Mouse (Mus musculus): ENCODE results near the gene Sorl1. TPM values are rescaled to one million over a fixed set of nuclear protein-coding genes. Genes with fewer than 3 reads are reported as not detected.

The Sorl1 gene
- polyA plus RNA-seq, 1 experiment from 2014 or later, result 5.8 TPM

DNA sequence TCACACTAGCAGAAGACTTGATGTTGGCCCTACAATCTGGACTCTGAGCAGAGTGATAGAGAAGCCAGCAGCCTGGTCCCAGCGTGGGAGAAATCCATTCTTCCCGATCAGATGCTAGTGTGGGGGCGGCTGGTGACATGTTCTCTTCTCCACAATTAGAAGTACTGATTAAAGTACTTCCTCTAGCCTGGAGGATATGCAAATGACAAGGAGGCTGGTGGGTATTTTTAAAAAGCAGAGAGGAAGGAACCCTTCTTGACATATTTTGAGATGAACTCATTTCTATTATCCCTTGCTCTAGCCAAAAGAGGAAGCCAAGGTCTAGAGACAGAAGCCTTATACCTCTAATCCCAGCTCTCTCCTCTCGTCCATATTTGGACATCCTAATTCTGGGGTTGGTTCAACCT, 40.4 kb downstream of the Sorl1 start:
- H3K4me2 ChIP-seq (replicated peaks), result no peak overlapping the region
- H3K27me3 ChIP-seq, result peaks cover 5% of the 10 kb centered on the region; the same call in 1 of the 2 replicates
- H3K4me3 ChIP-seq, result no peak overlapping the region
- no peaks in the 10 kb centered on the region for H3K36me3 ChIP-seq
- H3K9ac ChIP-seq (replicated peaks), result no peak overlapping the region
- no peak overlapping the region for H3K27ac ChIP-seq (replicated peaks)
- H3K4me1 ChIP-seq, result peaks cover 4% of the 10 kb centered on the region; the same call in 1 of the 2 replicates
- ATAC-seq (ENCODE audit: low FRiP score, low read depth), result no peak
- no peaks in the 10 kb centered on the region for H3K9me3 ChIP-seq
- WGBS, result 91% methylated on average over 4 of the region's 4 CpGs

DNA sequence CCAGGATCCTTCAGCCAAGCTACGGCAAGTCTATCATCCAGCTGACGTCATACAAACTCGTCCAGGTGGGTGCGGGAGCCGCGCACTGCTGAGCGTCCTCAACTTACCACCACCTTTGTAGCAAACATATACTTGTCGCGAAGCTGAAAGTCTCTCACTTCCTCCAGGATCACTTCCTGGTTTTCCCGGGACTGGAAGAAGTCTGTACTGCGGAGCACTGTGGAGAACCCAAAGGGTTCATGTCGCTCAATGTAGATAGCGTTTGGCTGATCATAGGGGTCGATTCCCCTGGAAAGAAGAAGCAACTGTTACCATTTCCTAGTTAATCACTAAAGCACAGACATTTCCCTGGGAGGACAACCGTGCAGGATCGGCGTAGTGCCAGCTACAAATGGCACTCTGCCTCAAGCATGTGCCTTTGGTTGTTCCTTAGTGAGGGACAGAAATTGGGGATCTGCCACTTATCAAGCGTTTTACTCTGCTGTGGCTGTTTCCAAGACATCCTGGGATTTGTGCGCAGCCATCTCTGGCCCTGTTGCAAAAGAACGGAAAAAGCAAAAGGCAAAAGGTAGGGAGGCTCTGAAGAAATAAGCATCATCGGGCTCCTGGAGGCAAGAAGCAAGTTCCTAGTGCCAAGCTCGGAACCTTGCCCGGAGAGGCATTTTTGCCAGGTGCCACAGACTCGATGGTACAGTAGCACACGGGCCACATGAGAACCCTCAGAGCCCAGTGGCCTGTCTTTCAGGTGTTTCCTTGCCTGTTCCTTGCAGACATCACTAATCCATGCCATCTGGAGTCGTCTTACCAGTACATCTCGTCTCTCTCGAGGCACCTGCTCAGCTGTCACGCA, 42.2 kb downstream of the Sorl1 start:
- peaks cover 5% of the 10 kb centered on the region; the same call in 1 of the 2 replicates for H3K27me3 ChIP-seq
- no peak overlapping the region for H3K27ac ChIP-seq (replicated peaks)
- no peaks in the 10 kb centered on the region for H3K9me3 ChIP-seq
- H3K36me3 ChIP-seq, result no peaks in the 10 kb centered on the region
- H3K4me3 ChIP-seq, result no peak overlapping the region
- no peak overlapping the region for H3K9ac ChIP-seq (replicated peaks)
- H3K4me1 ChIP-seq, result peaks cover 4% of the 10 kb centered on the region; the same call in 1 of the 2 replicates
- no peak overlapping the region for H3K4me2 ChIP-seq (replicated peaks)
- 94% methylated on average over 29 of the region's 29 CpGs for WGBS
- no peak for ATAC-seq (ENCODE audit: low FRiP score, low read depth)

DNA sequence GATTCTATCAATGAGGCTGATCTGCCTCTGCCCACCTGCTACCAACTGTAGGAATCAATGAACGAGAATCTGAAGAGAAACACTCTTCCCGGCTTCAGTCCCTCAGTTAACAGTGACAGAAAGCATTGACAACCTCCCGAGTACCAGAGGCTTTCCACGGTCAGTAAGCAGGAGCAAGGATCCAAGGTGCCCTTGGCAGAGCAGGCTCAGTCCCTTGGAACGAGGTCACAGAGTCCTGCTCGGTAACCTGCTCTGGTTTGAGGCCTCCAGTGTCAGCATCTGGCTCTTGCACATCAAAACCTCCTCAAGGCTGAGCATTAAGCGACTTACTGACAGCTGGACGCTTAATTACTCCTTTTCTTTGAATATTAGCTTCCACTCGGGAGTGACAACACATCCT, 43.4 kb downstream of the Sorl1 start:
- Histone ChIP-seq H3K9ac (replicated peaks) (no peak overlapping the region), H3K4me1 (peaks cover 4% of the 10 kb centered on the region; the same call in 1 of the 2 replicates), H3K9me3 (no peaks in the 10 kb centered on the region), H3K27me3 (peaks cover 5% of the 10 kb centered on the region; the same call in 1 of the 2 replicates), H3K4me2 (replicated peaks) (no peak overlapping the region), H3K36me3 (no peaks in the 10 kb centered on the region), H3K27ac (replicated peaks) (no peak overlapping the region), H3K4me3 (no peak overlapping the region)
- WGBS, result 71% methylated on average over 9 of the region's 9 CpGs
- no peak for ATAC-seq (ENCODE audit: low FRiP score, low read depth)

DNA sequence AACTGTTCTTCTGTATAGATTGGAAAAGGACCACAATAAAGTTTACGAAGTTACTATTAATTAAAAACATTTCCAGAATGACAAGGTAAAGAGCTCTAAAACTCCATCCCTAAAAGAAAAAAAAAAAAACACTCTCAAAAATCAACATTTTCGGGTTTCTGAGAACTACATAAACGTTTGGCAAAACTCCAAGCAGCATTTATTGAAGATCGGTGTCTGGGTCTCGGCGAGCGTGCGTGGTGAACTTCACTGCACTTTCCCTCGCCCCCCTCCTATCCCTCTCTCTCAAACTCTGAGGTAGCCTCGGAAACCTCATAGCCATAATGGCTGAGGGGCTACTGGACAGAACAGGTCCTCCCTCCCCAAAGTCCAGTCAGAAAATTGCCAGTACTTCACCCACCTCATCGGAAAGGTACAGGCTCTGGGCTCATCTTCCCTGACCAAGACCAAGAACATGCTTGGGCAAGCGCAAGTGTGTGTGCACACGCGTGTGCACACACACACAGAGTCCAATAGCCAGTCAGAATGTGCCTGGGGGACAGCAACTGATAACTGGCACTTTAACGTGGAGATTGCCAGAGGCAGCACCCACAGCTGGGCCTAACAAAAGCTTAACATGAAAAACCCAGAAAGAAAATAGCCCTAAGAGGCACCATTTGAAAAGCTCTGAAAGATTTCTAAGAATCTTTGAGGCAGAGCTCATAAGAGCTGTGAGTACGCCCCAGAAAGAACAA, 46.8 kb downstream of the Sorl1 start:
- Histone ChIP-seq H3K9me3 (no peaks in the 10 kb centered on the region), H3K9ac (replicated peaks) (no peak overlapping the region), H3K36me3 (no peaks in the 10 kb centered on the region), H3K27ac (replicated peaks) (no peak overlapping the region), H3K4me1 (peaks cover 4% of the 10 kb centered on the region; the same call in 1 of the 2 replicates), H3K4me3 (no peak overlapping the region), H3K4me2 (replicated peaks) (no peak overlapping the region), H3K27me3 (no peaks in the 10 kb centered on the region)
- 90% methylated on average over 16 of the region's 16 CpGs for WGBS
- no peak for ATAC-seq (ENCODE audit: low FRiP score, low read depth)

DNA sequence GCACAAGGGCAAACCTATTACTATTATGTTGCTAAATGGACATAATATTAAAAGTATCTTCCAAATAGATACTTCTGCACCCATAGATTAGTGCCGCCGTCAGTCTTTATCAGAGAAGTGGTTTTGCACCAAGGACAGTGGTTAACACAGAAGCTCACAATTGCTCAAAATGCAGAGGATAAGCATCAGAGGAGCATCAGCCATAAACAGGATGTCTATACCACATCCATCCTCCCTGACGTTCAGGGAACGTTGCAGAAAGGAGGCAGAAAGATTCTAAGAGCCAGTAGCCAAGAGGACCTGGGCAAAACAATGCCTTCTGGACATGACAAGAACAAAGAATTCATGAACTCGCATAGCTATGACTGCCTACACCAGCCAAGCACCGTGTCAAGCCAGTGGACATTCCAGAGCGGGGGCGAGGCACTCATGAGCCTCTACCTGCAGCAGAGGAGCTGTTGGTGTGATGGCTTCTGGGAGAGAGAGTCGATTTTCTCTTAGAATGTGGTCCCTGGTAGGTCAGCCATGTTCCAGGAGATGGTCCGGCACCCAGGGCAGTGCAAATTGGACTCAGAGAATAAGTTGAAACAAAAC, 47.7 kb downstream of the Sorl1 start:
- ATAC-seq (ENCODE audit: low FRiP score, low read depth), result no peak
- Histone ChIP-seq H3K36me3 (no peaks in the 10 kb centered on the region), H3K27me3 (no peaks in the 10 kb centered on the region), H3K4me3 (no peak overlapping the region), H3K9me3 (no peaks in the 10 kb centered on the region), H3K4me1 (peaks cover 4% of the 10 kb centered on the region; the same call in 1 of the 2 replicates), H3K4me2 (replicated peaks) (no peak overlapping the region), H3K27ac (replicated peaks) (no peak overlapping the region), H3K9ac (replicated peaks) (no peak overlapping the region)
- WGBS, result 93% methylated on average over 10 of the region's 10 CpGs

DNA sequence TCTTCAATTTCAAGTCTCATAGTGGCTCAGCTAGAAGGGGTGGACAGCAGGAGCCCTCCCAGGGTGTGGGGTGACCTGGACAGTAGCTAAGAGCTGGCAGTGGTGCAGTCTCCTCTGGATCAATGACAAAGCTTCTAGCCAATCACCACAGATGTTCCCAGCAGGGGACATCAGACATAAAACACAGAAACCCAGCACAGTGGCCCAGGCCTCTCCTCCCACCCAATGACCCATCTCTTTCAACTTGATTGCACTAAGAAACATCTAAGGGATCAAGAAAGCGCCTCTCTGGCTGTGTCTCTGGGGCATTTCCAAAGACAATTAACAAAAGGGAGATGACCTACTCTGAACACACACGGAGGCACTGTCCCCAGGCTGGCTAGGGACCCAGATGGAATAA, 48.9 kb downstream of the Sorl1 start:
- no peak for ATAC-seq (ENCODE audit: low FRiP score, low read depth)
- WGBS, result 31% methylated on average over 2 of the region's 2 CpGs
- H3K4me1 ChIP-seq, result peaks cover 4% of the 10 kb centered on the region; the same call in 1 of the 2 replicates

DNA sequence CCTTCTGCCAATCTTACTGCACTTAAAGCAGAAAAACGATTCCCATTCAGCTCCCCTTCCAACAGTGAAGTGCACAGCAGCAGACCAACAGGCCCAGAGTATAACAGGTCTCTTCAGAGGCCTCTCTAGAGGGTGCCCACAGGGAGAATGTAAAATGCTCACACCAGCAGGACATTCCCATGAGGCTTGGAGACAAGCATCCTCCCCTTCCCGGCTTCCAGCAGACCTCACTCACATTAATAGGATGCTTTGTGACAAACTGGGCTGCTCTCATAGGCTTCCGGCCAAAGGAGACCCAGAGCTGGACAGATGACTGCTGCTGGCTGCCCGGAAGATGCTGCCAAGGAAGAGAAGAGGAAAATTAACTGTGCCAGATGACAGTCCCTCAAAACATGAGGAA, 52.1 kb downstream of the Sorl1 start:
- Histone ChIP-seq H3K9me3 (no peaks in the 10 kb centered on the region), H3K4me3 (no peak overlapping the region), H3K9ac (replicated peaks) (no peak overlapping the region), H3K27me3 (no peaks in the 10 kb centered on the region), H3K36me3 (no peaks in the 10 kb centered on the region), H3K4me1 (no peaks in the 10 kb centered on the region), H3K4me2 (replicated peaks) (no peak overlapping the region), H3K27ac (replicated peaks) (no peak overlapping the region)
- ATAC-seq (ENCODE audit: low FRiP score, low read depth), result no peak
- WGBS, result 73% methylated on average over 4 of the region's 4 CpGs

More for the DNA sequence above, 48.9 kb downstream of the Sorl1 start:
- Histone ChIP-seq H3K4me3 (no peak overlapping the region), H3K9me3 (no peaks in the 10 kb centered on the region), H3K36me3 (no peaks in the 10 kb centered on the region), H3K27me3 (no peaks in the 10 kb centered on the region), H3K27ac (replicated peaks) (no peak overlapping the region), H3K9ac (replicated peaks) (no peak overlapping the region), H3K4me2 (replicated peaks) (no peak overlapping the region)

DNA sequence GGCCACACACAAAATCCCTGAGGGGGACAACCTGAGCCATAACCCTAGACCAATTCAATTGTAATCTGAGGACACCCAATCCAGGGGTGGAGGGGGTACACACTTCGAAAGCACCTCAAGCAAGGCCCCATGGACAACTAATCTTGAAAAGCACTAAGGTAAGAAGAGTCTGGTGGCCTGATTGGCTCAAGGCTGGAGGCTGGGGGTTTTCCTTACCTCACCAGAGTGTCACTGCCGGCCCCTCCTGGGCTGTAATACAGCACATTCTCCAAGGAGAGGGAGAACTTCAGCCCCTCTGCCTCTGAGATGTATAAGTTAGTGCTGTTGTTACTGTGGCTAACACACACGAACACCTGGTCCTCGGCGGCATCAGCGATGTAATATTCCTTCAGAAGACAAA, 53.2 kb downstream of the Sorl1 start:
- no peaks in the 10 kb centered on the region for H3K36me3 ChIP-seq
- H3K27ac ChIP-seq (replicated peaks), result no peak overlapping the region
- 94% methylated on average over 6 of the region's 6 CpGs for WGBS
- H3K27me3 ChIP-seq, result no peaks in the 10 kb centered on the region
- no peaks in the 10 kb centered on the region for H3K9me3 ChIP-seq
- H3K4me1 ChIP-seq, result no peaks in the 10 kb centered on the region
- ATAC-seq (ENCODE audit: low FRiP score, low read depth), result no peak
- no peak overlapping the region for H3K4me2 ChIP-seq (replicated peaks)
- H3K9ac ChIP-seq (replicated peaks), result no peak overlapping the region
- H3K4me3 ChIP-seq, result no peak overlapping the region

DNA sequence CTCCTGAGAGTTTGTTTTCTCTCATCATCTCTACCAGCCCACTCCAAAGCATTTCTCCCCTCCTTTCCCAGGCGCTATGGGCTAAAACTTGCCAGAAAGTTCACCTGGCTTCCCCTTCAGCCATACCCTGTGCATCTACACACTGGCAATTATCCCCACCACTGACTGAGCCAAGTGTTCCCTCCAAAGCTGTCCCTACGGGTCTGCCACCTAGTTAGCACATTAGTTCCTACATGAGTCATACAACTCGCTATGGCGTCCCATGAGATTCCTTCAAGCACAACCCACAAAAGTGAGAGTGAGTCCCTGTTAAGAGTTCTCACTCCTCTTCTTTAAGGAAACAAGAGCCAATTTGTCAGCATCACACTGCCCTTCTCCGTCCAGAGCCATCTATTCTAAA, 54.6 kb downstream of the Sorl1 start:
- WGBS, result 93% methylated on average over 5 of the region's 5 CpGs
- Histone ChIP-seq H3K27me3 (no peaks in the 10 kb centered on the region), H3K27ac (replicated peaks) (no peak overlapping the region), H3K9ac (replicated peaks) (no peak overlapping the region), H3K4me1 (no peaks in the 10 kb centered on the region), H3K4me2 (replicated peaks) (no peak overlapping the region), H3K4me3 (no peak overlapping the region), H3K36me3 (no peaks in the 10 kb centered on the region), H3K9me3 (no peaks in the 10 kb centered on the region)
- ATAC-seq (ENCODE audit: low FRiP score, low read depth), result no peak

DNA sequence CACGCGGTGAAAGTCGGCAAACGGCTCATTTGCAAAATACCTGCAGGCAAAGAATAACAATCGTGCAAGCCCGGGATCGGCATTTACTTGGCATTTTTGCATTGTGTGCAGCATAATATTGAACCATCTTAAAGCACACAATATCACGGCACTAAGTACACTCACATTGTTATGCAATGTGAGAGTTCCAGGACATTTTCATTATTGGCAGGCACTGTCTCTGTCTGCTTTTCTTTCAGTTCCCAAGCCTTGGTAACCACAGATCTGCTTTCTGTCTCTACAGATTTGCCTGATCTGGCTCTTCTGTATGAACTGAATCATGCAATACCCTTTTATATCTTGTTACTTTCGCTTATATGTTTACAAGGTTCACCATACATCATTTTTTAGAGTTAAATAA, 56.1 kb downstream of the Sorl1 start:
- H3K27ac ChIP-seq (replicated peaks), result no peak overlapping the region
- 76% methylated on average over 9 of the region's 9 CpGs for WGBS

DNA sequence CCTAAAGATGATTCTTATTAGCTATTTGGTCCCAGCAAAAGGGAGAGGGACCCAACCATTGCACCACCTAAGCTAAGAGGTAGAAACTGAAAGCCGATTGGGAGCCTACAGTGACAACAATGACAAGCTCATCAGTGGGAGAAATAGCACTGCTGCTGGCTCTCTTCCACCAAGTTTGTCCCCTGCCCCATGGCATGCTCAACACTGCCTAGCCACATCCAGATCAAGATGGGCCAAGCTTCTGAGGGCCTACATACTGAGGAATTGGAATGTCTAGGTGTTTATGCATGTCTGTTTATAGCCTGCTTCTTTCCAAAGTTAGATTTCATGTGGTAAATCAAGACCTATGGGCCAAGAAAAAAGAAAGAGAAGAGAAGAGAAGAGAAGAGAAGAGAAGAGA, 58.3 kb downstream of the Sorl1 start:
- no peak for ATAC-seq (ENCODE audit: low FRiP score, low read depth)
- WGBS, result 89% methylated on average over 1 of the region's 1 CpGs
- no peak overlapping the region for H3K4me3 ChIP-seq

More for the DNA sequence above, 56.1 kb downstream of the Sorl1 start:
- H3K36me3 ChIP-seq, result no peaks in the 10 kb centered on the region
- no peaks in the 10 kb centered on the region for H3K4me1 ChIP-seq
- H3K9me3 ChIP-seq, result no peaks in the 10 kb centered on the region
- ATAC-seq (ENCODE audit: low FRiP score, low read depth), result no peak
- H3K27me3 ChIP-seq, result no peaks in the 10 kb centered on the region
- no peak overlapping the region for H3K4me3 ChIP-seq
- no peak overlapping the region for H3K4me2 ChIP-seq (replicated peaks)
- H3K9ac ChIP-seq (replicated peaks), result no peak overlapping the region

DNA sequence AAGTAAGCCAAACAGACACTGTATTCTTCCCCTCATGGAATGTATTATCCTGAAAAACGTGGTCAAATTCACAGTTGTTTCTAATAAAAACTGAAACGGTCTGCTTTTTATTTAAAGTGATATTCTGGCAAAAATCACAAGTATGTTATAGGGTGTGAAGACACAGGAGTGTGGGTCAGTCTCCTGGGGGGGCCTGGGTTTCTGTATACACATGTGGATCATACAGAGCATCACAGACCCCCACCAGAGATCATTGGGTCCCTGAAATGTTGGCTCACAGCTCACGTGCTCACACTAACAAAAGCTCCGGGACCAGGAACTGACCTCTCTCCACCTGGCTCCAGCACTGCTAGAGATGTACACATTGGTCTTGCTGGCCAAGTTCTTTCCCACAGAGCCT, 60.7 kb downstream of the Sorl1 start:
- no peak overlapping the region for H3K27ac ChIP-seq (replicated peaks)
- WGBS, result 81% methylated on average over 4 of the region's 4 CpGs
- H3K4me1 ChIP-seq, result no peaks in the 10 kb centered on the region
- H3K27me3 ChIP-seq, result no peaks in the 10 kb centered on the region
- no peaks in the 10 kb centered on the region for H3K36me3 ChIP-seq
- H3K9me3 ChIP-seq, result no peaks in the 10 kb centered on the region
- no peak overlapping the region for H3K9ac ChIP-seq (replicated peaks)
- no peak for ATAC-seq (ENCODE audit: low FRiP score, low read depth)
- no peak overlapping the region for H3K4me2 ChIP-seq (replicated peaks)
- no peak overlapping the region for H3K4me3 ChIP-seq

More for the DNA sequence above, 58.3 kb downstream of the Sorl1 start:
- H3K4me2 ChIP-seq (replicated peaks), result no peak overlapping the region
- H3K36me3 ChIP-seq, result no peaks in the 10 kb centered on the region
- H3K4me1 ChIP-seq, result no peaks in the 10 kb centered on the region
- no peak overlapping the region for H3K9ac ChIP-seq (replicated peaks)
- no peak overlapping the region for H3K27ac ChIP-seq (replicated peaks)
- H3K9me3 ChIP-seq, result no peaks in the 10 kb centered on the region
- H3K27me3 ChIP-seq, result no peaks in the 10 kb centered on the region
